Mouse (Mus musculus) heart, postnatal 36 days (tissue): ENCODE measurements around the gene Alad. TPM values are rescaled to one million over a fixed set of nuclear protein-coding genes. Genes with fewer than 3 reads are reported as not detected.

Source experiments
- DNase-seq, 2 experiments: peaks; one replicate each; pipeline ENCODE4 v3.0.0; 2021 to 2022
- intact Hi-C: fragments of 180-260 bp; cut with DNase I; formaldehyde crosslinking; loops from one replicate; pipeline ENCODE4 v1.15.1; 2025
- total RNA-seq, 2 experiments: library from RNA; stranded (reverse); gene quantifications; 2 replicates each; pipeline ENCODE4 v1.2.3; 2021

Gene Alad
- total RNA-seq, 2 experiments from 2014 or later, result 68.1 to 68.2 TPM

- DNase-seq, result peak in 1 of 2 experiments; percentile 42
- intact Hi-C loops, result loop anchor here (5.0 kb wide), 1 partner anchor 111 kb away; the partner anchor contains the start of genes Cdc26 and Prpf4
Observed at GRCm38 (mm10) chr4:62518416-62519121, 1.1 kb downstream of the Alad start.

DNA sequence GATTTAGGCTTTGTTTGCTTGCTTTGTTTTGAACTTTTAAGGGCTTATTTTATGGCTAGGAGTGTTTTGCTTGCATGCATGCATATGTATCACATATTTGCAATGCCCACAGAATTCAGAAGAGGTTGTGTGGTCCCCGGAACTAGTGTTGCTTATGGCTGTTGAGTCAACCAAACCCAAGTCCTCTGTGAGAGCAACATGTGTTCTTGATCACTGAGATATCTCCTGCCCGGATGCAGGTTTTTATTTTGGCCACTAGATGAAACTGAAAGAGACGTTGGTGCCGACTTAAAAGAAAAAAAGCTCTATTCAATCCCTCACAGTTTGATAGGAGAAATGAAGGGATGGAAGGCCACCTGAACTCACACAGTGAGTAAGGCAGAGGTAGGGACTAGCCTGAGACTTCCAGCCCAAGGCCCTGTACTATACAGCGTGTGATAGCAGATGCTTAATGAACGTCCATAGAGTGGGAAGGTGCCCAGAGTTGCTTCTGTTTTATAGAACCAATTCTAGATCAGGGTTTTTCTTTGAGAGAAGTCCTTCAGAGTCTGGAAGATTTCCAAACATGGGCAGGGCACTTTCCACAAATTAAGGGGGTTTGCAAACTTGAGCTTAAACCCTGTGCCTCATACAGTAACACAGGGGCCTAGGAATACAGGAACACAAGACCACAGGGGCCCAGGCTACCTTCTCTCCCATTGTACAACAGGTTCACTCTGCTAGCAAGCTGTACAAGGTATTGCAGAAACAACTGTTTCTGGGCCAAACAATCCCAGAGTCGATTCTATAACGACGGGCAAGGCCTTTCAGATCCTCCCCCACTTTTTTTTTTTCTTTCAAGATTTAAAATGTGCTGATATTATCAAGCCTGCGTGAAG is 1.9 kb downstream of the Alad start:
- intact Hi-C loops, result loop anchor here (5.0 kb wide), 1 partner anchor 110 kb away; the partner anchor contains the start of genes Cdc26 and Prpf4
- no peak for DNase-seq

- DNase-seq, result no peak
- intact Hi-C loops, result loop anchor here (5.0 kb wide), 1 partner anchor 110 kb away; the partner anchor contains the start of genes Cdc26 and Prpf4
Observed at GRCm38 (mm10) chr4:62517046-62517445, 2.7 kb downstream of the Alad start.

- no peak for DNase-seq
- intact Hi-C loops, result loop anchor here (5.0 kb wide), 1 partner anchor 109 kb away; the partner anchor contains the start of genes Cdc26 and Prpf4
Observed at GRCm38 (mm10) chr4:62516579-62516978, 3.1 kb downstream of the Alad start.

DNA sequence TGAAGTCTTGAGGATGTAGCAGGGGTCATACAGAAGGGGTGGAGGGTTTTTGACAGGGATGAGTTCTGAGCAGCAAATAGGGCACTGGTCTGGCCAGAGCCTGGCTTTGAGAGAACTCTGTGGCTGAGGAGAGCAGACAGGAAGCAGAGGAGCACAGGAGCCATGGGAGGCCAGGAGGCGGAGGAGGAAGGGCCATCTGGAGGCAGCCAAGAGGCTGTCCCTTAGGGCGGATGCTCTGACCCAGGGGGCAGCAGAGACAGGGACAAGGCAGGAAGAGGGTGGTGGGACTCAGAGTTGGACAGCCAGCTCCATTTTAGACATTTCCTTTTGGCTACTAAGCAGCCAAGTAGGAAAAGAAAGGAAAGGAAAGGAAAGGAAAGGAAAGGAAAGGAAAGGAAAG is 3.6 kb downstream of the Alad start:
- intact Hi-C loops, result loop anchor here (5.0 kb wide), 1 partner anchor 109 kb away; the partner anchor contains the start of genes Cdc26 and Prpf4
- DNase-seq, result peak; percentile 57 to 65

DNA sequence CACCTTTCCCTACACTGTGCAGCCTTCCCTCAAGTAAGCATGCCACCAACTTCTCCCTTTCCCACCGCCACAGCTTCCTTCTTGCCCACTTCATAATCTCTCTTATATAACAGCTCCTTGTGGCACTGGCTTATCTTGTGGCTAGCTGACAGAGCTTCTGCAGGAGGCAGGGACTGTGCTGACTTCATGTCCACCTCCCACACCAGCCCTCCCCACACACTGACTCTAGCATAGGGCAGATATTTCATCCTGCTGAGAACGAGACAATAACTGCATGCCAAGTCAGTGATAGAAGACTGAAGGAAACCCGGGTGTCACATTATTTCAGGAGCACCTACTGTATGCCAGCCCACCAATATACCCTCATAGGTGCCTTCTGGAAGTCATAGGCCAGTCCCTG is 4.2 kb downstream of the Alad start:
- intact Hi-C loops, result loop anchor here (5.0 kb wide), 1 partner anchor 108 kb away; the partner anchor contains the start of genes Cdc26 and Prpf4
- no peak for DNase-seq

GRCm38 (mm10) chr4:62514995-62515394 is 4.7 kb downstream of the Alad start:
- DNase-seq, result no peak
- intact Hi-C loops, result loop anchor here (5.0 kb wide), 1 partner anchor 108 kb away; the partner anchor contains the start of genes Cdc26 and Prpf4

DNA sequence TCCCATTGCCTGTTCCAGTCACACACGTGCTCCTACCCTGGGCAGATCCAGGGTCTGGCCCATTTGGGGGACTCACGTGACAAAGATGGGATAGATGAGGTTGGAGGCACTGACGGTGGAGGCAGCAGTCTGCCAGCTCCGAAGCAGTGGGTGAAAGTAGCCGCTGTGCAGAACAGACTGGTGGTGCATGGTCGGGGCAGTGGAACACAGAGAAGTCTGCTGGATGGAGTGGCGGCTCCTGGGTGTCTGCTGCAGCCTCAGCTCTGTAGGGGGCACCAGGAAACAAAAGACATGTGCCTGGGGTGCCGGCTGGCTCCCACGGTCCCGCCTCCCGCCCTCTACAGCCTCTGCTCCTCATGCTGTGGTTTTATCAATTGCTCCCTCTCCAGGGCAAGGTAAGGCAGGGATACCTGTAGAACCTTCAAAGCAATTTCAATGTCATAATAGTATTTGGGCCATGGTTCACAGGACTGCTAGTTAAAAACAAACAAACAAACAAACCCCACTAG is 5.7 kb downstream of the Alad start:
- DNase-seq, result no peak
- intact Hi-C loops, result no loop called here

DNA sequence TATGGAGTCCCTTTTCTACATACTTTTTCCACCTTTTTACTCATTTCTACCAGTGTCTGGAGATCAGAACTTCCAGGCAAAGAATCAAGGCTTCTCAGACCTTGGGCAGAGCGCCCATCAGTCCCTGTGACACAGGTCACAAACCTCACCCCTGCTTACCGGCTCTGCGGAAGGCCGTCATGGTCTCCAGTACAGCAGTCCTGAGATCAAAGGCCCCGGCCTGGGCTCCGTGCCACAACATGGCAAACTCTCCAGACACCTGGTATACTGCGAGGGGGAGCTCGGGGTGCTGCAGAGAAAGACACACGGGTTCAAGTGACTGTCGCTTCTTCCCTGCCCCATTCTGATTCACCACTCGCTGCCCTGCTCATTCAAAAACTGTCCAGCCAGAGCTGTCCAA is 9.8 kb downstream of the Alad start:
- intact Hi-C loops, result loop anchor here (5.0 kb wide), 1 partner anchor 53 kb away; no protein-coding TSS in a partner anchor
- DNase-seq, result no peak

DNA sequence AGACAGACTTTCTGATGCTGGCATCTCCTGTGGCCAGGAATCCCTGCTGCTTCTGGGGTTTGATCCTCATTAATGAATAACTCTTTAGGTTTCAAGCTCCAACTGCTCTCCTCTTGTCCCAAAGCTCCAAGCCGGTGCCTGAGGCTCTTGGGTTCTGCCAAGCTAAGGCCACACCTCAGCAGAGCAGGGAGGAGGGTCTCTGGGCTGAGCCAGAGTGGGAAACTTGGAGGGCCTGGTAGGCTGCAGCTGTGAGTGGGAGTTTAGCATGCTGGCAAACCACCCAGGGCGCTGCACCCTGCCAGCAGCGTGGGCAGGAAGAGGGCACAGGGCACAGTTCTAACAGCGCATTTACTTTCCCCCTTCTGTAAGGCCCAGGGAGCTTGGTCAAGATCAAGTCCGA is 10.9 kb downstream of the Alad start:
- DNase-seq, result no peak
- intact Hi-C loops, result loop anchor here (5.0 kb wide), 1 partner anchor 52 kb away; no protein-coding TSS in a partner anchor

GRCm38 (mm10) chr4:62506798-62507197 is 12.9 kb downstream of the Alad start:
- intact Hi-C loops, result loop anchor here (5.0 kb wide), 1 partner anchor 49 kb away; no protein-coding TSS in a partner anchor

DNA sequence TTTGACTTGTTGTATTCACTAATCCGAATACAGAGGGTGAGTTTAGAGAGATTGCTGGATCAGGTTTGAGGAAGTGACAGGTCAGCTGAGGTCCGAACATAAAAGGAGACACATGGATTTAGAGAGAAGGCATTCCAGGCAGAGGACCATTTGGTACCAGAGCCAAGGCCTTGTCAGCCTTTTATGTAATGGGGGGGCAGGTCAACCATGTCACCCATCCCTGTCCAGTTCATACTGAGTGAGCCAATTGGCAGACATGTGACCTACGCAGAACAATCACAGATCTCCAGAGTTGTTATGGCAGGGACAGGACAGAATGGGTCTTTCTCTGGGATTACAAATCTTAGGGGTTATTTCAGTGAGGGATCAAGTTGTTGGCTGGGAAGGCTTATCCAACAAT is 13.7 kb downstream of the Alad start:
- intact Hi-C loops, result loop anchor here (5.0 kb wide), 1 partner anchor 49 kb away; no protein-coding TSS in a partner anchor

More at GRCm38 (mm10) chr4:62506798-62507197, 12.9 kb downstream of the Alad start:
- peak in 1 of 2 experiments; percentile 41 for DNase-seq

DNA sequence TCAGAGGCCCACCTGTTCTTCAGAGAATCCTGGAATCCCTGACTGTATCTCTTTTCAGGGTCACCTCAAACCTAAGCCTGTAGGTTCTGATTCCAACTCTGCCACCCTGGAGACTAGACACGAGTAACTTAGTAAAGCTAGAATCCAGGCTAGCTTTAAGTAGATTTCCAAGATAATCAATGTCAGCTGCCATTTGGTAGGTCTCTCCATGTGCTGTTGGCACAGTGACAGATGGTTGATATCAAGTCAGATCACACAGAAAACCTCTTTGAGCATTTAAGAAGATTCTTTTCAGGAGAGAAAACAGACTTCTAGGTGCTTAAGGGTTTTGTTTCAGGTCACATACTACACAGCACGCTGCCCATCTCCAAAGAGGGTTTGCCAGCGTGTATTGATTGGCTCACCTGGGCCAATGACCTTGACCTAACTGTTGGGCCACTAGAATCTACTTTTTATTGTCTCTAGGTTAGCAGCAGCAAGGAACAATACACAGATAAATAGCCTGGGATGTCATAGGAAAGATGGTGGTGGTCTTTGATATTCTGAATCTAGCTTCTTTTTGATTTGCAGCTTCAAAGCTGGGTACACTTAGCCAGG is 16.2 kb downstream of the Alad start, which contains the start of gene Hdhd3:
TSS of gene Hdhd3 (minus strand) at position 94 of the 597 bp plus-strand sequence.
- DNase-seq, result no peak
- intact Hi-C loops, result loop anchor here (2.0 to 5.0 kb wide), 4 partner anchors 23 to 141 kb away; partner anchors contain the start of genes Bspry, Cdc26, Fkbp15 and Prpf4

More for the DNA sequence above, 13.7 kb downstream of the Alad start:
- no peak for DNase-seq

DNA sequence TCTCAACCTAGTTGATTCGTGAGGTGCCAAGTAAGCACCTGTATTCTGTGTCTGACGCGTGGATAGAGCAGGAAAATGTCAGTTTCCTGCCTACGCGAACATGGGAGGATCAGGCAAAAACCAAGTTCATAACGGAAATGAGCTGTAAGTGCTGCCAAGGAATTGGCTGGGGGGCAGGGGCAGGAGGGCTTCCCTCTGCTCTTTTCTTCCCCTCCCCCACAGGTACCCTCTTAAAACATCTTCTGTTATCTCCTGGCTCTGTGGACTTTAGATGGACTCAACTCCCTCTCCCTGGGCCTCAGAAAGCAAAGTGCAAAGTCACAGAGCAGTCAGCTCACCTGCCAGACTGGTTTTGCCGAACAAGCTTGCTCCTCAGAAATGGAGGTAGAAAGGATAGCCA is 16.7 kb downstream of the Alad start:
- intact Hi-C loops, result loop anchor here (2.0 to 5.0 kb wide), 4 partner anchors 22 to 141 kb away; partner anchors contain the start of genes Bspry, Cdc26, Fkbp15 and Prpf4
- no peak for DNase-seq

DNA sequence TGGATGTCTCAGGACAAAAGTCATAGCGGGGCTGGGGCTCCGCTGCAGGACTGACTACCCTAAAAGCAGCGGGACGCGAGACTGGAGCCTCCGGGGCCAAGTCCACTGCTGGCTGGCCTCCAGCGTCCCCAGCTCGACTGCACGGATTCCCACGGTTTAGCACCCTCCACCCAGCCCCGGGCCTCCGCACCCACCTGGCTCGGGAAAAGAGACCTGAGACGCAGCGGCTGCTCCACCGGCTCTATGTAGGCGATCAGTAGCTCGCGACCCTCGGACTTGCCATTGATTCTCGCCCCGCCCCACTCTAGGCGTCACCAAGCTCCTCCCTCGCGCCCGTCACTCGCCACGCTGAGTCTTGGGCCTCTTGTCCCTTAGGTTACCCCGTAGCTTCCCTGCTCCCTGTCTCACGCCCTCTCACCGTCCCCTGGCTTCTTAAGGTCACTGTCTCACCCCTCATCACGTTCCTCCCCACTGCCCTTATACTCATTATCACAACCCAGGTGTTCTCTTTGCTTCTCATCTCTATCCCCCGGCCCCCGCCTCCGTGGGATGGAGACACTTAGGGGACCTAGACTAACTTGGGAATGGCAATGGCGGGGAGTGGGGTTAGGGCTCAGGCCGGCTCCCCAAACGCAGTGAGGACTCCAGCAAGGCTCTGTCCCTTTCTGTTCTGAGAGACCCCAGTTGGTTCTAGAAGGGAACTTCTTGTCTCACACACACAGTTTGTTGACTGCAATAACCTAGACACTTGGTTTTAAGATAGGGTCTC is 17.6 kb downstream of the Alad start:
- DNase-seq, result peak; percentile 91 to 92
- intact Hi-C loops, result loop anchor here (2.0 to 5.0 kb wide), 4 partner anchors 21 to 140 kb away; partner anchors contain the start of genes Bspry, Cdc26, Fkbp15 and Prpf4

GRCm38 (mm10) chr4:62501534-62501933 is 18.2 kb downstream of the Alad start:
- no peak for DNase-seq
- intact Hi-C loops, result loop anchor here (5.0 kb wide), 2 partner anchors 34 to 139 kb away; partner anchors contain the start of genes Fkbp15 and Slc31a1

DNA sequence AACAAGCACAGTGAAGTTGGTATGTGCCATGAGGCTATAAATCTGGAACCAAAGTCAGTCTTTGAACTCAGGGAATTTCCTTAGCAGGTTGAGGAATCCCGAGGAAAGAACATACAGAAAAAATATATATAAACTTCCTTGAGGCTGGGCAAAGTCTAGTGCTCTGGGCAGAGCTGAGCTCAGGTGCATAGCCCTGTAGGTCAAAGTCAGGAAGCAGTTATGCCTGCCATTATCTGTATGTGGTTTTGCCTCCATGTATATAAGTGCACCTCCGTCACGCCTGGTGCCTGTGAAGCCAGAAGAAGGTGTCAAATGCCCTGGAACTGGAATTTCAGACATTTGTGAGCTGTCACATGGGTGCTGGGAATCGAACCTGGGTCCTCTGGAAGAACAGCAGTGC is 18.9 kb downstream of the Alad start:
- DNase-seq, result no peak
- intact Hi-C loops, result loop anchor here (5.0 kb wide), 2 partner anchors 33 to 138 kb away; partner anchors contain the start of genes Fkbp15 and Slc31a1

DNA sequence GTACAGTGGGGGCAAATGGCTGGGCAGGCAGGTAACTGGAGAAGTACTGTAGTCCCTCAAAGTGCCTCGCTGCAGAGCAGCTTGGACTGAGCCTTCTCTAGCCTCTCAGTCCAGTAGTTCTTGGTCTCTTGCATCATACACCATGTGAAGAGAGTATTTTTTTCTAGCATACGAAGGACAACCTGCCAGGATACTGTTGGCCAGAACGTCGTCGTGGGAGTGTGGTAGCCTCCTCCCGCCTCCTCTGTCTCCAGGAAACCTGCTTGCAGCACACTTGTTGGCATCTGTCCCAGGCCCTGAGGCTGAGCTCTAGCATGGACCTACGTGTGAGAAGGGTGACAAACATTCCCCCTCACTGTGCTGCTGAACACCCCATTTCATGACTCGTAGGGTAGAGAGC is 22.9 kb downstream of the Alad start:
- intact Hi-C loops, result no loop called here
- DNase-seq, result no peak

DNA sequence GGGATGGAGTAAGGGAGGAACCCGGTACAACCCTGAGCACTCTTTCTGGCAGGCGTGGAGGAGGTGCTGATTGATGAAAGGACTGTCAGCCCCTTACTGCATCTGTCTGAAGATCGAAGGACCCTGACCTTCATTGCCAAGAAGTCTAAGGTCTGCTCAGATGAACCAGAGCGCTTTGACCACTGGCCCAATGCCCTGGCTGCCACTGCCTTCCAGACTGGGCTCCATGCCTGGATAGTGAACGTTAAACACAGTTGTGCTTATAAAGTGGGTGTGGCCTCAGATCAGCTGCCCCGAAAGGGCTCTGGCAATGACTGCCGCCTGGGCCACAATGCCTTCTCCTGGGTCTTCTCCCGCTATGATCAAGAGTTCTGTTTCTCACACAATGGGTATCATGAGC is 23.8 kb downstream of the Alad start:
- intact Hi-C loops, result no loop called here
- peak in 1 of 2 experiments; percentile 49 for DNase-seq
